Mouse (Mus musculus): ENCODE measurements around the gene Cbfa2t3.
A peak's percentile ranks its signal among the peaks of the same experiment; 100 is the strongest.
"Not testable (repeated sequence)": the region's sequence is repeated elsewhere in the genome, so short reads cannot be mapped to it uniquely, and the experiment has no call there.

The Cbfa2t3 gene

GRCm38 (mm10) chr8:122638601-122639000 lies 60.3 kb downstream of the Cbfa2t3 start:
- DNase-seq (ENCODE audit: low spot score) = no peak

DNA sequence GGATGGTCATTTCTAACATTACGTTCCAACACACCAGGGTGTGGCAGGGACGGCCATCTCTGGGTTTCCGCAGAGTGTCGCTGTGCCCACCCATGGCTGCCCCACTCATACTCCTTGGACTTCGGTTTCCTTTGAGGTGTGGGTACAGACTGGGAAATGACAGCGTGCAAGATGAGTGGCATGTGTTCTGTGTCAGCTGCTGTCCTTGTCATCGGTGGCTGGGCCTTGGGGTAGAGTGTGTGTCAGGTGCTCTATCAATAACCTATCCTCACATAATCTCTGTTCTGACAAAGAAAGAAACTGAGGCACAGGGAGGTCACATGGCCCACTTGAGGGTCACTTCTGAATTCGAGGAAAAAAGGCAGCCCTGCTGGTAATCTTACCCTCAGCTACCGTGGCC lies 61.7 kb downstream of the Cbfa2t3 start:
- no peak for DNase-seq (ENCODE audit: low spot score)

GRCm38 (mm10) chr8:122636803-122637175 lies 62.1 kb downstream of the Cbfa2t3 start:
- no peak for DNase-seq (ENCODE audit: low spot score)

DNA sequence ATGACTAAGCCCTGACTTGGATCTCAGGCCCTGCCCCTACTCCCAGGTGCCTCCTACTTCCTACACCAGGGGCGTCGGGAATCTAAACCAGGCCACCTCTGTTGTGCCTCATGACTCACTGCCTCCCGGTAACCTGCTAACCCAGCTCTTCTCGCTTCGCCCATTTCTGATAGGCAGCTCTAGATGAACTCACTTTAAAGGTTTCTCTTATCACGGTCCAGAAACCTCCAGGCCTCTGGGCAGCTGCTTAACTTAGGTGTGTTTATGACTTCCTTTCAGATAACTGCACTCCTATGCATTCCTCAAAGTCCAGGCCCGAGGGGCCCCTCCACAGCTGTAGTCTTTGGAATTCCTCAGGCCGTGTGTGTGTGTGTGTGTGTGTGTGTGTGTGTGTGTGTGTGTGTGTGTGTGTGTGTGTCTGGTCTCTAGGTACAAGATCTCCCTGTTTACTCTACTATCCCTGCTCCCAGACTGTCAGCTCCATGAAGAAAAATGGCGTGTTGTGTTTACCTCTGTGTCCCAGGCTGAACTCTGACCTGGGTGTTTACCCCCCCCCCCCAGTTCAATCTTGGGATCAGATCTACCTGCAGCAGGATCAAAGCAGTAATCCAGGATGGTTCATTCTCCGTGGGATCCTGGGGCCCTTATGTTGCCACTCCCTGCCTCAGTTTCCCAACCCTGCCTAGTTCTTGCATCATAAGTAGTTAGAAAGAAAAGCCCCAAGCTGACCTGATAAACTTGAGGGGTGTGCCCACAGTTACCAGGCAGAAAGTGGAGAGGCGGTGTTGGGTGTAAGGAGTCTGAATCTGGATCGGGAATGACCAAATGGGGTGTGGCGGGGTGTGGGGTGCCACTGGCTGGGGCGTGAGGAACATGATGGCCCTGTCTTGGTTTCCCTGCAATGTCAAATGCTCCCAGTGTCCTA lies 62.8 kb downstream of the Cbfa2t3 start:
- DNase-seq (ENCODE audit: low spot score) = no peak

GRCm38 (mm10) chr8:122633205-122633604 lies 65.7 kb downstream of the Cbfa2t3 start:
- DNase-seq (ENCODE audit: low spot score) = no peak

DNA sequence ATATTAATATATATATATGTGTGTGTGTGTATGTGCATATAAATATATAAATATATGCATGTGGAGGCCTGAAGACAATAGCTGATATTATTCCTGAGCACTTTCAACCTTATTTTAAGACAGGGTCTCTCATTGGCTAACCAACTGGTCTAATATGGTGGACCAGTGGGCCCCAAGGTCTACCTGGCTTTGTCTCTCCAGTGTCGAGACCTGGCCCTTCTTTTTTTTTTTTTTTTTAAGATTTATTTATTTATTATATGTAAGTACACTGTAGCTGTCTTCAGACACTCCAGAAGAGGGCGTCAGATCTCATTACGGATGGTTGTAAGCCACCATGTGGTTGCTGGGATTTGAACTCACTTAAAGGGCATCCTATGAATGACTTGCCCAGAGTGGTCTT lies 66.8 kb downstream of the Cbfa2t3 start:
- not testable (repeated sequence) for DNase-seq (ENCODE audit: low spot score)

GRCm38 (mm10) chr8:122630696-122631095 lies 68.2 kb downstream of the Cbfa2t3 start:
- DNase-seq (ENCODE audit: low spot score) = no peak

GRCm38 (mm10) chr8:122629388-122629787 lies 69.5 kb downstream of the Cbfa2t3 start:
- DNase-seq (ENCODE audit: low spot score) = no peak

DNA sequence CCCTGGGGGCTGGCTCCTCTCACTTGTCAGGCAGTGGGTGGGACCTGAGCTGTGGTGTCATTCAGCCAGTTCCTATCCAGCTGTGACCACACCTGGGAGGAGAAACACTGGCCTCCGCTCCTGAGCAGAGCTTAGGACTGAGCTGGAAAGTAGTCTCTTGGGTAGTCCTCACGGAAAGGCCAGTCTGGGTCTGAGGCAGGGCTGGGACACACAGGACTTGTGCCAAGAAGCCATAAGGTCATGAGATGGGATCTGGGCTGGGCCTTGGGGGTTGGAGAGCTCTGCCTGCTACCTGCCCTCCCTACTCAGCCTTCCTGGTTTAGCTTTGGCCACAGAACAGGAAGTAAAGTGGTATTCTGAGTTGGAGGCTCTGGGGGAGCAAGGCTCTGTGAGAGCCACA lies 72.0 kb downstream of the Cbfa2t3 start:
- DNase-seq (ENCODE audit: low spot score) = no peak

GRCm38 (mm10) chr8:122625811-122626210 lies 73.1 kb downstream of the Cbfa2t3 start:
- no peak for DNase-seq (ENCODE audit: low spot score)

DNA sequence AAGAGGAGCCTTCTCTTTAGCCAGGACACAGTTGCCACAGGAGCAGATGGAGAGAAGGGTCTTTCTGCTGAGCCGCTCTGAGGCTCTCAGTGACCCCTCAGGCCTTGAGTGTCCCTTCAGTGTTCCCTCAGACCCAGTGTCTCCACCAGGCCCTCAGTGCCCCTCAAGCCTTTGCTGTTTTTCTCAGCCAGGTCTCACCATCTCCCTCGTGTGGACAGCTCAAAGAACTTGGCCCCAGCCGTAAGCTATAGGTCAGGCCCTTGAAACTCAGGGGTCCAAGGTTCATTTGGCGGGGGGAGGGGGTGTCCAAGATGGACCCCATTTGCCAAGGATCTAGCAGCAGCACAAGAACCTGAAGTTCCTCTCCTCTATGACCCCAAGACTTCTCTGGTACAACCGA lies 74.3 kb downstream of the Cbfa2t3 start:
- DNase-seq (ENCODE audit: low spot score) = no peak

DNA sequence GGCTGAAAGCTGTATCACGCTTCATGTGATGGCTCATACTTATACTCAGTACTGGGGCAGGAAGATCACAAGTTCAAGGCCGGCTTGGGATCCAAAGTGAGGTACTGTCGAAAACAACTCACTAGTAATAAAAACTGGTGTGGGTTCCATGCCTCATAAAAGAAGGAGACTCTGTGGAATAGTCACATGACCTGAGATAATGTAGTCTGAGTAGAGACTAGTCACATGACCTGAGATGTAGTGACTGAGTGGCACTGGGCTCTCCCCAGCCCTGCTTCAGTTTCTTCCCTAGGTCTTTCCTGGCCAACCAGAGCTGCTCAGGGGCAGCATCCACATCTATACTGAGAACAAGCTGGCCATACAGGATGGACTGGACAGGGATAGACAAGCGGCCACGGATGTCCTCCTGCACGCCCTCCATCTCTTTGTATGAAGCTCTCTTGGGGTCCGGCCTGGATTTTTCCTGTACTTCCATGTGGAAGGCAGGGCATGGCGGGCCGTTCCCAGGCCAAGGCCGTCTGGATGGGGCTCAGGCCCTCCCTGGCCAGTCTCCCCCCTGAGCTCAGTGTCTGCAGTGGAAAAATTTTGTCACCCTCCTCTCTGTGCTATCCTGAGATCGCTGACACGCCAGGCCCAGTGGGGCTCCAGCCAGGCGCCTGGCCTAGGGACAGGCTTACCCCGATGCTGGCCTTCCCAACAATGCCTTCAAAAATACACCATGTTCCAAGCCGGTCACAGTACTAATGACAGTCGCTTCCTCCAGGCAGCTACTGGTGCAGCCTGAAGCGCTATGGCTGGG lies 74.9 kb downstream of the Cbfa2t3 start:
- no peak for DNase-seq (ENCODE audit: low spot score)

GRCm38 (mm10) chr8:122622727-122623126 lies 76.2 kb downstream of the Cbfa2t3 start, which contains the start of gene Pabpn1l:
TSS of gene Pabpn1l (minus strand) at chr8:122622739.
- no peak for DNase-seq (ENCODE audit: low spot score)

DNA sequence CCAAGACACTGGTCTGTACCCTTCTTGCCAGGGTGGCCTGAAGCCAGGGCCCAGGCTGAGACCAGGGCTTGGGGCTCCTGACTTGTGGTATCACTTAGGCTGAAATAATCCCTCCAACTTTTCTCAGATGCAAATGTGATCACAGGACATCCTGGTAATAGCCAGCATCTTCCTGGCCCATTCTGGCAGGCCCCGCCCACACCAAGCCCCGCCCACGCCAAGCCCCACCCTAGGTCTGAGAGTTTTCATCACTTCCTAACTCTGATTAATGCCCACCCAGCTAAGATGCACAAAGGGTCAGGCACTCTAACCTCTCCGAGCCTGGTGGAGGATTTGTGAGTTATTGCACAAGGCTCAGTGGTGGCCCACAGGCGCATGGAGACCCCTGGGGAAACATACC lies 78.5 kb downstream of the Cbfa2t3 start:
- no peak for DNase-seq (ENCODE audit: low spot score)

DNA sequence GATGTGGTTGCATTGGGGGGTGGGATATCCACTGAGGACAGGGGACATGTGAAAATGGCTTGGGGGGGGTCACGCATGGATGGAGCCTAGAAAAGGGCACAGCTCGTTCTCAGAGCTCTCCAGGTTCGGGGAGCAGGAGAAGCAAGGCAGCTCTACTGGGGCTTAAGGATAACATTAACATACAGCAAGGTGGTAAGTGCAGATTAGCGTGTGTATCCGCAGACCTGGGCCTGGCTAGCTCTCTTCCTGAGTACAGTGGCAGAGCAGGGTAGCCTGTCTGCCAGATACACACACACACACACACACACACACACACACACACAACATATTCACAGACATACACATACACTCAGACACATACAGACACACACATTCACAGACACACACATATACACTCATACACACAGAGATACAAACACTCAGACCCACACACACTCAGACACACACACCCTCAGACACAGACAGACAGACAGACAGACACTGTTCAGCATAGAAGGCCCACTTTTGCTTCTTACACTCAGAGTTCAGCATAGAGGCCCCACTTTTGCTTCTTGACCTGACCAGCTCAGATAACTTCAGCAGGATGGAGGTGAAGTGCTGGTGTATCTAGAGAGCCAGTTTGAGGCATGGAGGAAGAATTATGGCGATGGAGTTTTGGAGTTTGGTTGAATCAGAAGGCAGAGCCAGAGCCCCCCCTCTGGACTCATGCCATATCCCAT lies 80.1 kb downstream of the Cbfa2t3 start:
- no peak for DNase-seq (ENCODE audit: low spot score)

DNA sequence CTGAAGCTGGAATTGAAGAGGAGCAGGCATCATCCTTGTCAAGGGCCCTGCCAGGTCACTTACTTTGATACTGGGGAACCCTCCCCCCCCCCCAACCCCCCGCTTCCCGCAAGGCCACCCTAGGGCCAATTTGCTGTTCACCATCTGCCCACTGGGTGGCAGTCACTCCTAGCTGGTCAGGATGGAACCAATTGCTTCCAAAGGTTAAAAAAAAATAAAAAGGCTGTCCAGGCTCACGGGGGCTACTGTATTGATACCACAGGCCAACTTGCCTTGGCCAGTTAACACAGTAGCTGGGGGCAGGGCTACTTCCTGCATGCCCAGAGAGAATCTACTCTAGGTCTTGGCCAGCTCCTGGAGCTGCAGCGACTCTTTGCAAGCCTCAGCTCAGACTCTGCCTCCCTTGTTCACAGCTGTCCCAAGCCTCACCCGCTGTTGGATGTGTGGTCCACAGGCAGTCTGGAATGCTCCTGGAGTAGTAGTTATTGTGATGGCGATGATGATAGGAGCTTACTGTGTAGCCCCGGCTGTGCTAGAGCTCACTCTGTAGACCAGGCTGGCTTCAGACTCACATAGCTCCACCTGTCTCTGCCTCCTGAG lies 80.9 kb downstream of the Cbfa2t3 start:
- peak; percentile 43 for DNase-seq (ENCODE audit: low spot score)

DNA sequence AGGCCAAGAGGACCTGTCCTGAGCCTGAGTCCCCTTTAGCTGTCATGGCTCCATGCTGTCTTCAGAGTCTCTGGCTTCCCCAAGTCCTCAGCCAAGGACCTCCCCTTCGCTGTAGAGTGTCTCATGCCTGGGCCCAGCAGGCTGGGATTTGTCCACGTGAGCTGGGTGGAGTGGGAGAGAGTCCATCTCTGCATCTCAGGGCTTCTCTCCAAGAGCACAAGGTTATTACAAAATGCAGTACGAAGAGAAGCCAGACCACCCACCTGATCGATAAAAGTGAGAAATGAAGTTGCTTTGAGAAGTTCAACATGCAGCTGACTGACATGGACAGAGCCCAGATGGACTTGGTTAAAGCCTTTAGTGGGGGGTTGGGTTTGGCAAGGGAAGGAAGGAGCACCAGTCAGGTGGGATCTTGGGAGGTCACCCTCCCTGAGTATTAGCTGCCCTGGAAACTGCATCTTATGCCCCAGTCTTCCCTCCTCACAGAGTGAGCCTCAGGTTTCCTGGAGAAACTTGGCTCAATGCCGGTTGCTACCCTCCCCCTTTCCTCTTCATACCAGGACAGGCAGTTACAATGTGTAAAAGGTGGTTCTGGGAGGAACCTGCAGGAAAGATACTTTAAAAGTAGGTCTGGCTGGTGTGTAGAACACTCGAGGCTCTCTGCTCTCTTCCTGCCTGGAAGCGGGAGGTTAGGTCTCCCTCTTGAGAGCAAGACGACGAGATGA lies 82.6 kb downstream of the Cbfa2t3 start:
- DNase-seq (ENCODE audit: low spot score) = no peak

DNA sequence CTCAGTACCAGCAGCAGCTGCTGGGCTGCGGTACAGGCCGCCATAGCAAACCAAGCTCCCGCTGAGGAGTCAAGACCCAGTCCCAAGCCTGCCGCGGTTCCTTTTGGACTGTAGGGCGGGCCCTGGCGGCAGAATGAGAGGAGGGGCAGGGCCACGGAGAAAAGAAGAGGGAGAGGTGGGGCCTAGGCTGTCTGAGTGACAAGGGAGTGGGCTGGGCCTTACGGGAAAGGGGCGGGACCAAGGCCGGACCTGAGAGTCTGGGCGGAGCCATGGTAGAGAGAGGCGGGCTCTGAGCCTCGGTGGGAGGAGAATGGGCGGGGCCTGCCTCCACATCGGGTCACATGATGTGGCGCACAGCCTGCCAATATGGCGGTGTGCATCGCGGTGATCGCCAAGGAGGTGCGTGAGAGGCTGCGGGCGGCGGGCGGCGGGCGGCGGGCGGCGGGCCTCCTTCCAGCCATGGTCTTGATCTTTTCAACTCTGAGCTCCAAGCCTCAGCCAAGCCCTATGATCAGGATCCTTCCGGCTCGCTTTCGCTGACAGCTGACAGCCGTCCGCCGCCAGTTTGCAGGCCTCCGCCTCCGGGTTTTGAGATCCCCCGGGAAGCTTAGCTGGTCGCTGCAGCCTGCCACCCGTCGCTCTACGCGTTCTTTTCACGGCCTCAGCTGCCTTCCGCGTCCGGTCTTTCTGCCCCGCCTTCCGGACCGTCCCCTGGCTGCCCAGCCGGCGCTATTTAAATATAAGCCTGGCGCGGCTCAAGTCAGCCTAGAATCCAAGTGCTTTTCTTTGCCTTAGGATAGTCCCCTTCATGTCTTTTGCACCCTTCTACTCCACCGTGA lies 87.4 kb downstream of the Cbfa2t3 start, which contains the start of the genes Galns and Trappc2l:
Galns (minus strand) TSS at position 169 of the 839 bp plus-strand sequence.
Trappc2l (plus strand) TSS at position 346 of the 839 bp plus-strand sequence.
- peak; percentile 93 for DNase-seq (ENCODE audit: low spot score)

DNA sequence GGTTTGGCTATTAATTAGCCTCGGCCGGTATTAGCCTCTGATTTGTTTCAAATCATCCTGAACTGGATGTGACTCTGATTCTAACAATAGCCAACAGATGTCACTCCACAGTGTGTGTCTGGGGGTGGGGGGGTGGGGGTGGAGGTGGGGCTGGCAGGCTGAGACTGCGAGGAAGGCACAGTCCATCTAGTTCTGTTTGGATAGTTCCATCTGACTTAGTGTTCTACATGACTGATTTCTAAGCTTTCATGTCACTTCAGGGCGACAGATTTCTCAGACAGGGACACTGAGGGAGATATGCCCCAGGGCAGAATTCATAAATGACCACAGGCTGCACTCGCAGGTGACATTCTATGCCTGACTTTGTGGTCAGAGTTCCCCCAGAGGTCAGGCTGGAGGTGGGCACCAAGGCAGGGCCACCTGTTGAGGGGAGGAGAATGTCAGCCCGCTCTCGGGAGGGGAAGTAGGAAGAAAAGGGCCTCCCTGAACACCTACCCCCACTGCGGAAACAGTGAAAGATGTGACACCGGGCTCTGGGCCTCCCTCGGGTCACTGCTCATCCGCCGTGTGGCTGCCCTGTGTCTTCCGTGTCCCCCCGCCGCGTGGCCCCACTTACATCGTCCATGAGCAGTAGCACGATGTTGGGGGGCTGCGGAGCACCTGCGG lies 88.2 kb downstream of the Cbfa2t3 start:
- no peak for DNase-seq (ENCODE audit: low spot score)

GRCm38 (mm10) chr8:122610209-122610608 lies 88.7 kb downstream of the Cbfa2t3 start:
- no peak for DNase-seq (ENCODE audit: low spot score)

Data from ovary, adult 18-20 months (tissue).